Mouse (Mus musculus): ENCODE data around the gene Arhgef19.

Gene Arhgef19

GRCm38 (mm10) chr4:141286860-141287517, 47.7 kb downstream of the Arhgef19 start:
- DNase-seq, result peak; percentile 76

- DNase-seq, result no peak
Measured at GRCm38 (mm10) chr4:141287518-141288004, 48.3 kb downstream of the Arhgef19 start.

GRCm38 (mm10) chr4:141288152-141288551, 48.9 kb downstream of the Arhgef19 start:
- DNase-seq, result no peak

- DNase-seq, result no peak
Measured at GRCm38 (mm10) chr4:141291571-141292375, 52.5 kb downstream of the Arhgef19 start.

- DNase-seq, result no peak
Measured at GRCm38 (mm10) chr4:141295774-141296186, 56.5 kb downstream of the Arhgef19 start.

GRCm38 (mm10) chr4:141297934-141298333, 58.6 kb downstream of the Arhgef19 start:
- DNase-seq, result no peak

GRCm38 (mm10) chr4:141299356-141299755, 60.1 kb downstream of the Arhgef19 start:
- DNase-seq, result no peak

- DNase-seq, result no peak
Measured at GRCm38 (mm10) chr4:141300196-141300595, 60.9 kb downstream of the Arhgef19 start.

- peak; percentile 96 for DNase-seq
Measured at GRCm38 (mm10) chr4:141301116-141301553, 61.8 kb downstream of the Arhgef19 start, which contains the start of gene Epha2. Gene Epha2, plus strand, starts transcription at chr4:141301240.

GRCm38 (mm10) chr4:141301591-141302427, 62.5 kb downstream of the Arhgef19 start:
- peak; percentile 56 for DNase-seq

GRCm38 (mm10) chr4:141302428-141303401, 63.4 kb downstream of the Arhgef19 start:
- no peak for DNase-seq

GRCm38 (mm10) chr4:141303402-141304222, 64.3 kb downstream of the Arhgef19 start:
- DNase-seq, result no peak

GRCm38 (mm10) chr4:141304223-141304611, 64.9 kb downstream of the Arhgef19 start:
- no peak for DNase-seq

- no peak for DNase-seq
Measured at GRCm38 (mm10) chr4:141306057-141306456, 66.8 kb downstream of the Arhgef19 start.

All from kidney, postnatal 10 days (tissue).